Mouse (Mus musculus) forebrain, embryonic 14.5 days (tissue): ENCODE measurements around the gene Zfp981. TPM values are rescaled to one million over a fixed set of nuclear protein-coding genes. Genes with fewer than 3 reads are reported as not detected.
"Not testable (repeated sequence)": the region's sequence is repeated elsewhere in the genome, so short reads cannot be mapped to it uniquely, and the experiment has no call there.

Experiments
- ATAC-seq: fragments of 200-750 bp; cut with Nextera tagmentation; 2 replicates; pipeline ENCODE4 v1.8.0; 2017; ENCODE audit warnings: mild to moderate bottlenecking, moderate library complexity
- DNase-seq: peaks from one replicate; pipeline ENCODE4 v3.0.0-alpha.2; 2015; ENCODE audit warnings: low spot score
- H3K27ac ChIP-seq: fragments of 300-500 bp; sonication (generic); 2 replicates; pipeline ENCODE4 v1.5.1; 2014; ENCODE audit warnings: low read depth, mild to moderate bottlenecking, control low read depth, low read length, moderate library complexity
- H3K27me3 ChIP-seq: fragments of 300-500 bp; sonication (generic); replicated peaks from 2 replicates; pipeline ENCODE4 v1.6.1; 2014; ENCODE audit warnings: low read length, control low read depth, mixed read lengths; ENCODE audit not compliant: control insufficient read depth, insufficient read depth
- H3K36me3 ChIP-seq: fragments of 300-500 bp; sonication (generic); 2 replicates; pipeline ENCODE4 v1.6.1; 2014; ENCODE audit warnings: low read length, control low read depth; ENCODE audit not compliant: control insufficient read depth, insufficient read depth
- H3K4me1 ChIP-seq: fragments of 300-500 bp; sonication (generic); 2 replicates; pipeline ENCODE4 v1.6.1; 2014; ENCODE audit warnings: antibody characterized with exemption, low read length, control low read depth; ENCODE audit not compliant: control insufficient read depth, insufficient read depth
- H3K4me2 ChIP-seq: fragments of 300-500 bp; sonication (generic); 2 replicates; pipeline ENCODE4 v1.6.1; 2014; ENCODE audit warnings: mild to moderate bottlenecking, control low read depth, low read length
- H3K4me3 ChIP-seq: fragments of 300-500 bp; sonication (generic); 2 replicates; pipeline ENCODE4 v1.5.1; 2014; ENCODE audit warnings: low read depth, low read length, control low read depth
- H3K9ac ChIP-seq: fragments of 300-500 bp; sonication (generic); 2 replicates; pipeline ENCODE4 v1.6.1; 2014; ENCODE audit warnings: mild to moderate bottlenecking, low read length, control low read depth, moderate library complexity
- H3K9me3 ChIP-seq: fragments of 300-500 bp; sonication (generic); replicated peaks from 2 replicates; pipeline ENCODE4 v1.6.1; 2016; ENCODE audit warnings: low read length, control low read depth, mixed read lengths; ENCODE audit not compliant: control insufficient read depth
- WGBS: fragments of 180-500 bp; shearing (Covaris S2); extraction: QIAGEN DNeasy Blood & Tissue Kit; methylation state at CpG from one replicate; pipeline ENCODE4 v1.1.7; 2014; 5-methylcytosine and 5-hydroxymethylcytosine counted together
- polyA plus RNA-seq: library from polyadenylated mRNA; unstranded; fragments of >200 nt; fragmentation: Nextera tagmentation; extraction: Ambion mirVana; gene quantifications from 2 replicates; pipeline ENCODE4 v1.2.1, GENCODE M21; 2014

The Zfp981 gene
- polyA plus RNA-seq, 1 experiment from 2014 or later: 0.11 TPM

DNA sequence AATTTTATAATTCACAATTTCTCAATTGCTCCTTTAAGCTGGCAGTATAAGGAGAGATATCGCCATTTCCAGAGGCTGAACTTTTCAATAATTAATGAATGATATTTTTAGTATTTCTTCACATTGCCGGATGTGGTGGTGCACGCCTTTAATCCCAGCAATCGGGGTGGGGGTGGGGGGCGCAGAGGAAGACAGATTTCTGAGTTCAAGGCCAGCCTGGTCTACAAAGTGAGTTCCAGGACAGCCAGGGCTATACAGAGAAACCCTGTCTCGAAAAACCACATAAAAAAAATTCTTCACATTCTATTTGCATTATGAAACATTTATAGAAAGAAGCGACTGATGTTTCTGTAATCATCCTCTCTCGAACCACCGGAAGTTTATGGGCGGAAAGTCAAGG is 19.3 kb upstream of the Zfp981 start:
- not testable (repeated sequence) for ATAC-seq, H3K27me3 ChIP-seq, H3K4me2 ChIP-seq, H3K9ac ChIP-seq, DNase-seq, H3K36me3 ChIP-seq, H3K4me3 ChIP-seq, H3K4me1 ChIP-seq, H3K27ac ChIP-seq
- peaks cover 64% of the 10 kb centered on the region for H3K9me3 ChIP-seq
- WGBS: 88% methylated on average over 10 of the region's 10 CpGs

DNA sequence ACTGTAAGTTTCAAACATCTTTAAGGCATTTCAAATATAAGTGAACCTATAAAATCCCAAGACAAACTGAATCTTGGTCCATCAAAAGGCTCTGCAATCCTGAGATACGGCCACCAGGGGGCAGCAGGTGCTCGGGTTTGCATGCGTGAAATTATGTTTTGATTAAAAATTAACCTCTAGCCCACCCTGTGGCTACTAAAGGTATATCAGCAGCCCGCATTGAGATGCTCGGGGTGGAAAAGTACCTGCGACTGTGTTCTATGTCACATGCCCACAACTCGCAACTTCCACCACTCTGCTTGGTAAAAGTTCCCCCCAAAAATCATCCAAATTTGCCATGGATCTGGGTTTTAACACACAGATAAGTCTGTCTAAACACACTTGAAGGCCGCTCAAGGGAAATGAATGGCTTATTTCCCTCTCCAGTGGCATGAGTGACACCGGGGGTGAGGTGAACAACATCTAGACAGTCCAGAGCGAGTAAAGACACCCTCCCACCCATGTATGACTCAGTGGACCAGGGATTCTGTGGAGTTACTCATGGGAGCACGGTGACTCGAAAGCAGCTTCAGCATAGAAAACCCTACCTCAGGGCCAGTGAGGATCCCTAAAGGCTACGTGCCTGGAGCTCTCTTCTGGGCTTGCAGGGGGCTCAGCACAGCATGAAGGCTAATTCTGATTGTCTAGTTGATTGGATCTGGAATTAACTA is 18.1 kb upstream of the Zfp981 start:
- H3K27ac ChIP-seq, H3K27me3 ChIP-seq, H3K4me2 ChIP-seq, H3K36me3 ChIP-seq, H3K4me1 ChIP-seq, DNase-seq, H3K9ac ChIP-seq, H3K4me3 ChIP-seq: not testable (repeated sequence)
- WGBS: 74% methylated on average over 13 of the region's 13 CpGs
- H3K9me3 ChIP-seq: peaks cover 60% of the 10 kb centered on the region
- peak; percentile 36; the same call in 1 of the 2 replicates for ATAC-seq

DNA sequence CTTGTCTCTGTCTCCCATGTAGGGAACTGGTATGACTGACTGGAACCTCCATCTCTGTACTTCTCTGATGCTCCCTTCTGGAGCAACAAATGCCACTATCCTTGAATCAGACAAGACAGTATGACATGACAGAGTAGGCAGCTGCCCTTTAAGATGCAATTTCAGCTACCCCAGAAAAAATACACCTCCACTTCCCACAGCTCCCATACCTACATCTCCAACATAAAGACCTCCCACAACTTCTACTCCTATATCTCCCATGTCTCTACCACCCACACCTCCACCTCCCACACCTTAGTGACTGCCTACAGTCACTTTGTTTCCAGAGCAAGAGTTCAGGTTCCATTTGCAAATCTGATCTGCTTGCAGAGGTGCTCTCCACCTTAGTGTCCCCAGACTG is 17.2 kb upstream of the Zfp981 start:
- peaks cover 60% of the 10 kb centered on the region for H3K9me3 ChIP-seq
- not testable (repeated sequence) for H3K27ac ChIP-seq, H3K4me1 ChIP-seq, H3K9ac ChIP-seq, ATAC-seq, H3K27me3 ChIP-seq, H3K36me3 ChIP-seq, H3K4me3 ChIP-seq, H3K4me2 ChIP-seq, DNase-seq

DNA sequence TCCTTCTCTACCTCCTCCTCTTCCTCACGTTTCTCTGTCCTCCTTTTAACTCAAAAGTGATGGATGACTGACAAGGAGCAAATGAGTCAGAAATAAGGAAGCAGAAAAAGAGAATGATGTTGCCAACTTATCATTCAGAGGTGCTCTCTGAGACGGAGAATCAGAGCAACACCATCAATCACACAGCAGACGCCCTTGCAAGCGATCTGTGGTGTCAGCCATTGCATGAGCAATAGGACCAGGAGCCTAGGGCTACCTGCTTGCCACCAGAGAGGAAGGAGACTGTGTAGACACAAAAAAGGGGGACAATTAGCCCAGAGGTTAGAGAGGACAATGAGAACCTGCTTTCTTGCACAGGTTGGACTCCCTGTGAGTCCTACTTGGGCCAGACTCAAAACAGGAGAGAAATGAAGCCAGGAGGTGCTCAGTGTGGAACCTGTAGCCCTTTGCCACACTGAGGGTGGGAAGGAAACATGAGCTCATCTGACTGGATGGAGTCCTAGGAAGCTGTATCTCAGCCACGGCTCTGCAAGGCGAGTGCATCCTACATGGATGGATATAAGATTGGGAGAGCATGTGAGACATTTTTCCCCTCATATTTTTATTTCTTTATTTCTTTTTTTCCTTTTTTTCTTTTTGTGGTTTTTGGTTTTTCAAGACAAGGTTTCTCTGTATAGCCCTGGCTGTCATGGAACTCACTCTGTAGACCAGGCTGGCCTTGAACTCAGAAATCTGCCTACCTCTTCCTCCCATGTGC is 16.5 kb upstream of the Zfp981 start:
- 76% methylated on average over 6 of the region's 6 CpGs for WGBS
- H3K36me3 ChIP-seq, H3K4me1 ChIP-seq, H3K4me2 ChIP-seq, H3K4me3 ChIP-seq, H3K27ac ChIP-seq, DNase-seq, H3K9ac ChIP-seq, H3K27me3 ChIP-seq, ATAC-seq: not testable (repeated sequence)
- H3K9me3 ChIP-seq: peaks cover 58% of the 10 kb centered on the region

DNA sequence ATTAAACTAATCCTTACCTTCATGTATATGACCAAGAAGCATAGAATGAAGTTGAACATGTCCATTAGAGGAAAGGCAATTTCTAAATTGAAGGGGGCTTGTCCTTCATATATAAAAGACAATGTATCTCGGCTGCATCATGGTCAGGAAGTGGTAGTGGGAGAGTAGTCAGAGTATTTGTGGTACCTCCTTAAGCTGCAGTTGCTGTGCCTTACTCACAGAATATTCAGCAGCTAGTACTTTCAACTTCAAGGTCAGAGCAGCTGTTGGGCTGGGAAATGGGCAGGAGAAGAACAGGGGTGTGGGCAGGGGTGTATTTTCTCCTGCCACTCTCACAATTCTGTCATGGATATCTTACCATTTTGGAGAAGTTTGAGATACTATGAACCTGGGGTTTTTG is 15.1 kb upstream of the Zfp981 start:
- peaks cover 49% of the 10 kb centered on the region for H3K9me3 ChIP-seq
- not testable (repeated sequence) for H3K27ac ChIP-seq, ATAC-seq, H3K36me3 ChIP-seq, H3K9ac ChIP-seq, H3K27me3 ChIP-seq, DNase-seq, H3K4me3 ChIP-seq, H3K4me2 ChIP-seq, H3K4me1 ChIP-seq
- WGBS: 65% methylated on average over 1 of the region's 1 CpGs

DNA sequence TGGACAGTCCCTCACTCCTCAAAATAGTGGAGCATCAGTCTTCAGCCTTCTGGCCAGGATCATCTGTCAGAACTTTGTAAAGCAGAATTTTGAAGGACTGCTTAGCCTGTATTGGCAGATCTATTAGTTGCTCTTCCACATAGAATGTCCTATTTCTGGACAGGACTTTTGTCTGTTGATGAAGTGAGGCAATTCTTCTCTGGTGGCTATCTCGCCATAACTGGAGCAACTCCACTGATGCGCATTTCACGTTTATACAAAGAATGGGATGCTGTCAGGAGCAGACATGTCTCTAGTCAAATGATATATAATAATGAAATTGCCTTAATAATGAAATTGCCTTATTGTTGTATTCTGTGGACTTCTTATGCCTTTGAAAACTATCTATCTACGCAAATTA is 12.6 kb upstream of the Zfp981 start:
- not testable (repeated sequence) for DNase-seq, H3K4me3 ChIP-seq, H3K36me3 ChIP-seq, H3K27me3 ChIP-seq, H3K27ac ChIP-seq, ATAC-seq, H3K4me2 ChIP-seq, H3K4me1 ChIP-seq, H3K9ac ChIP-seq
- WGBS: 77% methylated on average over 4 of the region's 4 CpGs
- H3K9me3 ChIP-seq: peaks cover 54% of the 10 kb centered on the region

DNA sequence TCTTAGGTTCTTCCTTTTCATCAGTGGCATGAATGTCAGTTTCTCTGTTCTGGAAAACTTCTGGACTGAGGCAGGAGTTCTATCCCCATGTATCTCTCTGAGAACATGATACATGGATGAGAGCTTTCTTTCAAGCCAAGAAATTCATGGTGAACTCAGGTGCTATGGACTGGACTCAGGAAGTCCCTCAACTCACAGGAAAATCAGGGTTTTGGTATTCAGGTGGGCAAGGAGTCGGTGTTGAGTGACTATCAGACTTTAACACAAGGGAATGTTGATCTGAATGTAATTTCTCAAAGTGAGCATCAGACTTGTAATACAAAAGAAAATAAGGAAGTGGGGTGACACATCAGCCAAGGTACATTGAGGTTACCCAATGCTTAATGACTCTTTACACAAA is 9.8 kb upstream of the Zfp981 start:
- not testable (repeated sequence) for H3K4me1 ChIP-seq, H3K4me2 ChIP-seq, DNase-seq, H3K4me3 ChIP-seq, ATAC-seq, H3K9ac ChIP-seq, H3K36me3 ChIP-seq, H3K27me3 ChIP-seq, H3K27ac ChIP-seq
- WGBS: 85% methylated on average over 1 of the region's 1 CpGs
- H3K9me3 ChIP-seq: peaks cover 51% of the 10 kb centered on the region

DNA sequence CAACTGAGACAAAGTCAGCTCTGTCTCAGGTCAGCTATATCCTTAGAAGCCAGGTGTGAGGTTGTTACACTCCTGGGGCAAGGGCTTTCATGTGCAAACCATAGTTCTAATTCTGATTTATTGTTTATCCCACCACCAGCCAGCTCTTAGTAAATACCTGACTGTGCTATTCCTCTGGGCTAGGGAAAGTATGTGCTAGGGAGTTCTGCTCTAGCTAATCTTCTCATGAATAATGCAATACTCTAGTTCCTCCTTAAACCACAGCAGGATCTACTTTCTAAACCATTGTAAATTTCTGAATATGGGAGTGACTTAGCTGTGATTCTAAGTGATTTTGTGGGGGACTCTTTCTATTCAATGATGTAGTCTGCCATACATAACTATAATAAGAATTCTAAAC is 9.4 kb upstream of the Zfp981 start:
- H3K9me3 ChIP-seq: peaks cover 53% of the 10 kb centered on the region
- no peaks in the 10 kb centered on the region for H3K4me1 ChIP-seq
- no peak for DNase-seq
- H3K27ac ChIP-seq: no peak overlapping the region
- no peak overlapping the region for H3K9ac ChIP-seq
- no peak overlapping the region for H3K4me2 ChIP-seq
- no peaks in the 10 kb centered on the region for H3K27me3 ChIP-seq
- H3K4me3 ChIP-seq: no peak overlapping the region
- no peaks in the 10 kb centered on the region for H3K36me3 ChIP-seq
- no peak for ATAC-seq

DNA sequence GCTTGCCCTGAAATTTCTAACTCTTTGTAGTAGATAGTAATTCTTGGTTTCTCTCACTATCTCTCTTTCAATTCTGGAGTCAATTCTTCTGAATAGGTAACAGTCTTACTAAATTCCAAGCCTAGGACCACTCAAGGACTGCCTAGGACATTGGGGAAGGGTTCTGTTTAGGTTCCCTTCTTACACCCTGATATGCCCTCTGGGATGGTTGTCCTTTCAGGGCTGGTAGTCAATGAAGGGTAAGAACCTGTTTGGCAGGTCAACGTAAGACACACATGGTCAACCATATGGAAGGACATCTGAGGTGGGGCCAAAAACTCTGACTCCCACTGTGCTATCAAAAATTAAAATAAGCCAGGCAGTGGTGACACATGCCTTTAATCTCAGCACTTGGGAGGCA is 9.0 kb upstream of the Zfp981 start:
- Histone ChIP-seq H3K4me2 (no peak overlapping the region), H3K27me3 (no peaks in the 10 kb centered on the region), H3K36me3 (no peaks in the 10 kb centered on the region), H3K27ac (no peak overlapping the region), H3K9ac (no peak overlapping the region), H3K9me3 (peaks cover 57% of the 10 kb centered on the region), H3K4me1 (no peaks in the 10 kb centered on the region), H3K4me3 (no peak overlapping the region)
- WGBS: 45% methylated on average over 1 of the region's 1 CpGs
- DNase-seq (no peak), ATAC-seq (no peak)
